Mouse (Mus musculus) urinary bladder, postnatal 4 days (tissue): ENCODE measurements around the gene Sucla2.
A peak's percentile ranks its signal among the peaks of the same experiment; 100 is the strongest.
"Not testable (repeated sequence)": the region's sequence is repeated elsewhere in the genome, so short reads cannot be mapped to it uniquely, and the experiment has no call there.

Experiments used
- DNase-seq, 2 experiments: peaks; one replicate each; pipeline ENCODE4 v3.0.0; 2021 to 2022; ENCODE audit warnings: low spot score in 2 of 2

Sucla2 gene

DNA sequence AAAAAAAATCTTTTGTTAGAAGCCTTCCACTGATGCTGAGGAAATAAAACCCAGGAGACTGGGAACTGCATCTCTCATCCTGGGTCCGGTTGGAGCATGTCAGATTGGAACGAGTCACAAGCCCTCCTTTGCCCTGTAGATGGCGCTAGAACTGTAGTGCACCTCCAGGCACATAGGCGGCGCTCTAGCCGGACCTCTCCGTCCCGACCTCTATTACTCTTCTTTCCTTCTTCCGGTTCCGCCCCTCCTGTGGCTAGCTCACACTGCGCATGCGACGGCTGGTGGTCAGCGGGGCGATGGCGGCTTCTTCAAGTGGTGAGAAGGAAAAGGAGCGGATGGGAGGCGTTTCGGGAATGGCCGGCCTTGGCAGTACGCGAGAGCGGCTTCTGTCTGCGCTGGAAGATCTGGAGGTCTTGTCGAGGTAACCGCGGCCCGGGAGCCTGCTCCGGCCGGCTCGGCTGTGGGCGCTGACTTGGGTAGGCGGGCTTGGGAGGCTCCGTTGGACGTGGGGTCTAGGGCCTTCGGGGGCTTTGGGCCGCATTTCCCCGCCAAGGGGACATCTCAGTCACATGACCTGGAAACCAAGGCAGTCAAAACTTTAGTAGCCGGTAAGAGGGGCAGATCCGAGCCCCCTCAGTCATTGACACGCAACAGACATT is 15.2 kb upstream of the Sucla2 start, which contains the start of gene Med4:
Gene Med4, plus strand, starts transcription at position 261 of the 659 bp plus-strand sequence.
- peak; percentile 91 to 94 for DNase-seq

GRCm38 (mm10) chr14:73524136-73524535 is 983 bp upstream of the Sucla2 start:
- DNase-seq, result no peak

DNA sequence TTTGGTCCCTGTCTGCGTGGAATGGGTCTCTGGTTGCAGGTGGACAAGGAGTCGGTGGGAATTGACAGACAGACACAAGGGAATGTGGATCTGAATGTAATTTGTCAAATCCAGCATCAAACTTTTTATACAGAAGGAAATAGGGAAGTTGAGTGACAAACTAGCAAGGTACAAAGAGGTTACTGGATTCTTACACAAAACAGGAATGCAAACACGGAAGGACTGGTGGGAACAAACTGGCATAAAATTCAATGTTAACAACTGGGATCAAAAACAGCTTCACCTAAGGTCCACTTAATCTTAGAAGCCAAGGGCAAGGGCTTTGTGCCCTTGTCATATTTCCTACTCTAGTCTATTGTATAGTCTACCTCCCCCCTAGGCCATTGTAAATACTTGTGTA is 3.5 kb downstream of the Sucla2 start:
- DNase-seq, result not testable (repeated sequence)

DNA sequence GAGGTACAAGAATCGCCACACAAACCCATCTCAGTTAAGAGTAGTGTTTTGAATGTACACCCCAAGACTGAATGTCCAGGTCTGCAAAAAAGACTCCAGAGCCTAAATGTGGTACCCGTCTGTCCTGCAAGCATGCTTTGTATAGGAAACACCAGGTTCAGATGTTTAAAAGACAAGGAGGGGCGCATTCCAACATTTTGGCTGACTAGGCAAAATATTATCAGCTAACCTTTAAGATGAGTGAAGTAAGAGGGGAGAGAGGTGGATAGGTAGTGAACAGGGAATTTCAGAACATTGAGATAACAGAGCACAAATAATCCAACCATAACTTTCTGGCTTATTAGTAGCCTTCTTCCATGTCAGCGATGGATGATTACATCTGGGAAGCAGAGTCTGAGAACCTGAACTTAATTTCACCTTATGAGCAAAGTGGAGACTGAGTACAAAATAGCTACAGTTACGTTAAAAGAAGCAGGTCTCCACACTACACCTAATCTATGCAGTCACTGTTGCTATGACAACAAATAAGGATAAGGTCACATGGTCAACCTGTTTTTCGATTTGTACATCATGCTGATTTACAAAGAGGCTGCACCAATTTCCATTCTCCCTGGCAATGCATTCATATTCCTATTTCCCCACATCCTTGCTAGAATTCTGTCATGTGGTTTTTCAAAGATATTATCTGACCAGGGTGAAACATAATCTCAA is 8.8 kb downstream of the Sucla2 start:
- DNase-seq, result no peak

DNA sequence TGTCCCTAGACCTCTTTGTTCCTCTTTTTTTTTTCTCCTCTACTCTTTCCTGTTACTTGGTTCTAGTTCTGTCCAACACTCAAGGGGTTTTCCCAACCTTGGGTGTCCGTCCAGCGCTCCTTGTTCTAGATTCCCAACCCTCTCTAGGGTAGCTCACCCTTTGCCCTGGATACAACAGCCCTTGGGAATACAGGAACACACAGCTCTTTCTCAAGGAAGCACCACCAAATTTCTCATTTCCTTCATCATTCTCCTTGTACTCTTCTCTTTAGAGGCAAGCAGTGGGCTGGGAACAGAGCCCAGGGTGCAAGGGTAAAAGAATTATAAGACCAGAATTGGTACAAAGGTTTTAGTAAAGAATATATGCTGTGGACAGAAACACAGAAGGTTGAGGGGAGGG is 10.5 kb downstream of the Sucla2 start:
- DNase-seq, result no peak

DNA sequence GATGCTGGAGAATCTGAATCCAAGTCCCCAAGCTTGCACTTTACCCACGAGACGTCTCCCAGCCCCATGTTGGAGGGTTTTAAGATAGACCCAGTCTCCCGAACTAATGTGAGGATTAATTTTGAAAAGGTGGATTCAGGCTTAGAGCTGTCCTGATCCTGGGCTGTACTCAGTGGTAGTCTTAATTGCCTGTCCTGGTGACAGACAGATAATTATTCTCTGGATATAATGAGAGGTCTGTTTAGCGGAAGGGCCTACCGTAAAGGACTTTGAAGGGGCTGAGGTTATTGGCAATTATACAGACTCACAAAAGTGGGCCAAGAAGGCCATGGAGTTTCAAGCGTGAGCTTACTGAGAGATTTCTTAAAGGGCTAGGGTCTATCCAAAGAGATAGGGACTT is 18.7 kb downstream of the Sucla2 start:
- DNase-seq, result no peak

DNA sequence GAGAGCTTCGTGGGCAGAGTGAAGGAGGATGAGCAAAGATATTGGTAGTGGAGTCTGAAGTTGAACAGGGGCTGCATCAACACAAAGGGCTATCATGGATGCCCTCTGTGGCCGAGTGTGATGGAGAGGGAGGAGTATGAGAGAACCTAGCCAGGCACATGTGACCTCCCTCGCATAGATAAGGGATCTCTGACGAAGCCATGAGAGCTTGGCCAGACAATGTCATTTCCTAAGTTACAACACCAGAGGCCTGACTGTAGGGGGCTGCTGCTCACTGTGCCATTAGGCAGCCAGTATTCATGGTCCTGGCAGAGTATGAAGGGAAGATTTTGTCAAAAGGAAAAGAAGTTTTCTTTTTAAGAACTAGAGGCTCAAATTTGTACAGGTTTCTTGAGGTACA is 21.9 kb downstream of the Sucla2 start:
- DNase-seq, result no peak

GRCm38 (mm10) chr14:73548051-73548450 is 22.9 kb downstream of the Sucla2 start, which contains the start of gene Nudt15:
Nudt15 (minus strand) TSS chr14:73548242.
- no peak for DNase-seq

DNA sequence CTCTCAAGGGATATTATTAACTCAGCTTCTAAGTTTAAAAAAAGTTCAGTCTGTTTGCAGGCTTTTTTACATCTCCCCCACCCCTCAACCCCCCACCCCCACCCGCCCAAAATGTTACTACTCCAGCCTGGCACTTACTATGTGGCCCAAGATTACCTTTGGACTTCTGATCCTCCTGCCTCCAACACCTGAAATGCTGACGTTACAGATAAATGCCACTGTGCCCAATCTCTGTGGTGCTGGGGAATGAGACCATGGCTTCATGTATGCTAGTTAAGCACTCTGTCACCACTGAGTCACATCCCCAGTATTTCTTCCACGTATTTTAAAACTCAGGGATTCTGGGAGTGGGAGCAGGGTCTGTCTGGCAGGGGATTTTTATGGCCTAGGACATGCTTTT is 25.2 kb downstream of the Sucla2 start:
- DNase-seq, result no peak

DNA sequence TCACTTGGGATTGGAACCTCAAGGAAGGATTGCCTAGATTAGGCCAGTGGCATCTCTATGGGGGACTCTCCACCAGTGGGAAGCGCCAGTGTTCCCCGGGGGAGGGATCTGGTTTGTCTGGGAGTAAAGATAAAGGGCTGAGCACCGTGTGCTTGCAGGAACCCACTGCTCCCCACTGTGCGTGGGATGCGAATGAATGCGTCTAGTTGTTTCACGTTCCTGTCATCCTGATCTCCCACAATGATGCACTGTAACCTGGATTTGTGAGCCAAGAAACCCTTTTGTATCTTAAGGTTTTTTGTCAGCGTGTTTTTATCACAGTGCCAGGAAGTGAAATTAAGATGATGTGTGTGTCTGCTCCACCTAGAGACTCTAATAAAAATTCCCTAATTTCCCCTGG is 25.6 kb downstream of the Sucla2 start:
- no peak for DNase-seq

GRCm38 (mm10) chr14:73551164-73551563 is 26.0 kb downstream of the Sucla2 start:
- DNase-seq, result no peak

DNA sequence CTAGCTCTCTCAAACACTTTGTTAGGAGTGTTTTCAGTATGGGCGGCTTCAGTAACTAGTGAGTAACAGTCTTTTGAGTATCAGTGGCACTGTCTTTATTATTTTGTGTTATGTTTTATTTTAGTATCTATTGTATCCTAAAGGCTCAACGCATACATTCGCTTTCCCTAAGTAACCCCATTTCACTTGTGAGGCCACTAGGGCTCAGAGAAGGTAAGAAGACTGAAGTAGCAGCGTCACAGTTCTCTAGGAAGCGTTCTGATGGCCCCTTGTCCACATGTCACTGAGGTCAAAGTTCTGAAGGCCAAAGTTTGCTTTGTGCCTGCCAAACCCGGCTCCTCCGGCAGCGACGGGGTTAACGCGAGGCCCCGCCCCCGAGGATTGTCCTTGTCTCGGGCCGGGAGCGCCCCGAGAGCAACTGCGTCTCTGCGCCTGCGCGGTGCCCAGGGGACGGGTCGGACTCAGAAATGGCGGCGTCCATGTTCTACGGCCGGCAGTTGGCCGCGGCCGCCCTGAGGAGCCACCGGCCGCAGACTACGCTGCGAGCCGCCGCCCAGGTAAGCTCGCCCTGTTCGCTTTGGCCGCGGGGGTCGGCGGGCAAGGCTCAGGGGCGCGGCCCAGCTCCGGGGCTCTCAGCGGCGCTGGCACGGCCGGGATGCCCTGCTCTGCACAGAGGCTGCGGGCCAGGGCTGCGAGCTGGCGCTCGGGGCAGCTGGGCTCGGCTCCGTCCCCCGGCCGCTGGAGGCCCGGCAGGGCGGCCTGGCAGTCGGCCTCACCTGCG is 27.4 kb downstream of the Sucla2 start:
- peak; percentile 92 to 98 for DNase-seq

DNA sequence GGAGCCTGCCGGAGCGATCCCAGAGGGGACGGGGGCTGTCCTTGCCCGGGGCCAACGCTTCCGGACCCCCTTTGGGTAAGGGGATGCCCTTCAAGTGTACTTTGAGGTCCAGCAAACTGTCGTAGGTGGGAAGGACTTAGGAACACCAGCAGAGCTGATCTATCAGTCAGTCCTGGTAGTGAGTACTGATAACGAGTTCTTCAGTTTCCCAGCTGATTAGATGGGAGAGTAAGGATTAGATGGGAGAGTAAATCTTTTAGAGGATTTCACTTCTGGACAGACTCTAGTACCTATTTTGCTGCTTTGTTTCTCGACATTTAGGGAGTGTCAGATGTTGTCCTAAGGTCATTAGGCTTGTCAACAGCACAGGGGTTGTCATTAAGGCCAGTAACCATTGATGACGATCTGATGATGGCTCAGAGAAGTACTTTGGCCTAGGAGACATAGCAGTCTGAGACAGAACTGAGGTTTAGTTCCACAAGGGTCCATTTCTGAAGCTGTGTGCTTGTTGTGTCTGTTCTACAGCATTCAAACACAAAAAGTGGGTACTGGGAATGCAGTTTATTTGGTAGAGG is 28.1 kb downstream of the Sucla2 start:
- DNase-seq, result no peak

DNA sequence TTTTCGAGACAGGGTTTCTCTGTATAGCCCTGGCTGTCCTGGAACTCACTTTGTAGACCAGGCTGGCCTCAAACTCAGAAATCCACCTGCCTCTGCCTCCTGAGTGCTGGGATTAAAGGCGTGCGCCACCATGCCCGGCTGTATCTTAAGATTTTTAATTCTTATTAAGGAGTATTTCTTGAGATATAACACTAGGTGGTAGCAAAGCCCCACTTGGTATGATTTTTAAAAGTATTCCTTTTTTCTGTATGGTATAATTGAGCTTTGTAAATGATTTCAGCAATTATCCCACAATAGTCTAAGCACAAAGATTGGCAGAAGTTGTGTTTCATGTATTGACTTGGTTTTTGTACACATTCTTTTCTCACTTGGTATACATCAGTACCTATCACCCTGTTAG is 44.7 kb downstream of the Sucla2 start:
- not testable (repeated sequence) for DNase-seq

DNA sequence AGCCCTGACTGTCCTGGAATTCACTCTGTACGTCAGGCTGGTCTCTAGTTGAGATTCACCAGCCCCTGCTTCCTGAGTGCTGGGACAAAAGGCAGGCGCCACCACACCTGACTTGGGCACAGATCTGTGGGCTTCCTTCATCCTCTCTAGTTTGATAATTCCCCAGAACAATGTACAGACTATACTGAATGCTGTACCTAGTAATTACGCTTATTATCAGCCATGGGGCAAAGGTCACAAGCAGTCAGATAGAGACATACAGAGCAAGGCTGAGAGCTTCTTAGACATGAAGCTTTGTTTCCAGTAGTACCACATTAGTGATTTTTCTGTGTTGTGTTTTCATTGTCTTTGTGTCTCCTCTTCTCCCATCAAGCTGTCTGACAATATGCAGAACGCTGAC is 46.0 kb downstream of the Sucla2 start:
- no peak for DNase-seq

DNA sequence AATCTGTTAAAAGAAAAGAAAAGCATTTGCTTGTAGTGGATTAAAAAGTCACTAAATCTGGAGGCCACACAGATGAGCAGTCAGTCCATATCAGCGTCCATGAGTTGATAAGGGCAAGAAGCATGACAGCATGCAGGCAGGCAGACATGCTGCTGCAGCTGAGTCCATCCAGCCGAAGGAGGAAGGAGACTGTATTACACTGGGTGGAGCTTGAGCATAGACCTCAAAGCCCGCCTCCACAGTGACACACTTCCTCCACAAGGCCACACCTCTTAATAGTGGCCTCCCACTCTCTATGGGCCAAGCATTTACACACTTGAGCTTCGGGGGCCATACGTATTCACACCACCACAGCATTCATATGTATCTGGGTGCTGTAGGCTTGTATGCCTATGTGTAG is 48.9 kb downstream of the Sucla2 start:
- no peak for DNase-seq

DNA sequence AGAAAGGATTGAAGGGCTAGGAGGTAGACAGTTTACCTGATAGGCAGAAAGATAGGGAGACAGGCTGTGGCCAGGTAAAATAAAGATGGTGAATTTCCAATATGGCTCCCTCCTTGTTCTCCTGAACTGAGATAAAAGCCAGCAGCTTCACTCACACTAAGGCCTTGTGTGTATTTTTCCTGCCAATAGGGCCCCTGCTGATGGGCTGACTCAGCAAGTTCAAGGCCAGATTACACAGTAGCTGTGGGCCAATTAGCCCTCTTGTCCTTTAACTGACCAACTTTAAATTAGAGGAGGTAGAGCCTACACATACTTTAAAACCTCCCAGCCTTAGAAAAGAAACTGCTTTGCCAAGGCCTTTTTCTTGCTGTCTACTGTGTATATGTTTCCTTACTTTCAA is 51.2 kb downstream of the Sucla2 start:
- no peak for DNase-seq

GRCm38 (mm10) chr14:73588080-73588479 is 63.0 kb downstream of the Sucla2 start:
- no peak for DNase-seq

DNA sequence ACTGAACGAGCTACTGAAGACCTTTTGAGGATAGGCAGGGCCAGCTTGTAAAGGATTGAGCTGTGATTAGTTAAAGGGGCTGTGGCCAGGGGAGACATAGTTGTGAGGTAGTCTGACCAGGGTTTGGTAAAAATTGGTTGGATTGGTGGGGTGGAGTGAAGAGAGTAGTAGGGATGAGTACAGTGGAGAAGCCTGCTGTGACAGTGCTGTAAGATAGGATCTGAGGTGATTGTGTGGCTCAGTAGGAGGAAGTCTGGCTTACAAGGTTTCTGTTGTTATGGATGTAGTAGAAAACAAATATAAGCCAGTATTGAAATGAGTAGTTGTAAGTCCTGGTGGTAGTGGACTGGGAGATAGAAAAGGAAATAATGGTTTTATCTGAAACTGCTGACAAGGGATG is 67.0 kb downstream of the Sucla2 start:
- DNase-seq, result no peak

GRCm38 (mm10) chr14:73599720-73600119 is 74.6 kb downstream of the Sucla2 start:
- no peak for DNase-seq

DNA sequence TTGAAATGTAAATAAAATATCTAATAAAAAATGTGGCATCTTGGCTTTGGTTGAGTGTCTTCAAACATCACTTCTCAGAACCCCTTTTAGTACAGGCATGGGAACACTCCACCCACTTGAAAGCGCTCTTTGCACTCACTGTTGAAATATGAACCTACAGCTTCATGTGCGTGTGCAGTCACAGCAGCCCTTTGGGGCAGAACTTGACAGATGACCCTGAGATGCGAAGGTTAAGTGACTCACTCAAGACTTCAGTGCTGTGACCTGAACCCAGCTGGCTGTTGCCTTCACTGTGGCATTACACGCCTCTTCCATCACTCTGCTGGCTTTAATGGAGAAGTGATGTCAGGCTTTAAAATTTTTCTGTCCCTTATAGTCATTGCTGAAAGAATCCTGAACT is 82.6 kb downstream of the Sucla2 start:
- no peak for DNase-seq
